ENCODE assay signal across 10 mouse cellular contexts in genomic region chrX:73543340-73543739, GRCm38 (mm10). TPM values are rescaled to one million over a fixed set of nuclear protein-coding genes. Genes with fewer than 3 reads are reported as not detected.
DNase-seq lines count a peak whose midpoint lies in the region; ATAC-seq and TF ChIP-seq lines count a peak whose summit lies in the region.
"Had no signal": no experiment of that assay in that cellular context is flagged by ENCODE, and none has a peak within 500 bp of the region (broad histone marks: within the 10 kb centered on the region; RNA-seq: fewer than 3 reads in every experiment).

No protein-coding gene starts in this region.

- no peak overlapping the region for H3K4me2 ChIP-seq in limb, embryonic 14.5 days (replicated peaks; ENCODE audit: low read depth, low read length, severe bottlenecking)
- H3K4me2 ChIP-seq in forebrain, embryonic 15.5 days (replicated peaks) = no peak overlapping the region
- H3K4me2 ChIP-seq: lung, embryonic 15.5 days; neural tube, embryonic 12.5 days had no signal

- no peak overlapping the region for H3K27ac ChIP-seq in limb, embryonic 14.5 days (replicated peaks; ENCODE audit: low read depth, low read length)
- no peak overlapping the region for H3K27ac ChIP-seq in limb, embryonic 10.5 days
- H3K27ac ChIP-seq in forebrain, embryonic 15.5 days (replicated peaks) = no peak overlapping the region
- H3K27ac ChIP-seq: lung, embryonic 15.5 days; neural tube, embryonic 12.5 days had no signal

- no peaks in the 10 kb centered on the region for H3K4me1 ChIP-seq in limb, embryonic 14.5 days (ENCODE audit: control insufficient read depth, insufficient read depth, low read length)
- no peaks in the 10 kb centered on the region for H3K4me1 ChIP-seq in limb, embryonic 10.5 days
- H3K4me1 ChIP-seq in forebrain, embryonic 15.5 days = no peaks in the 10 kb centered on the region
- H3K4me1 ChIP-seq: lung, embryonic 15.5 days; neural tube, embryonic 12.5 days had no signal

- ATAC-seq in cerebellum, adult (ENCODE audit: insufficient number of reproducible peaks, low FRiP score, low TSS enrichment) = no peak
- no peak for ATAC-seq in limb, embryonic 14.5 days (ENCODE audit: low FRiP score, low read depth)
- ATAC-seq in forebrain, embryonic 15.5 days (replicated peaks) = no peak

- WGBS in limb, embryonic 14.5 days = 66% methylated on average over 3 of the region's 3 CpGs
- 49% methylated on average over 3 of the region's 3 CpGs for WGBS in limb, embryonic 10.5 days
- 61% methylated on average over 3 of the region's 3 CpGs for WGBS in forebrain, embryonic 15.5 days

- DNase-seq in cerebellum, postnatal 10 days = peak; percentile 54 to 57
- DNase-seq in limb, embryonic 14.5 days (ENCODE audit: low spot score) = peak; percentile 6
- DNase-seq in limb, embryonic 10.5 days (ENCODE audit: low spot score) = no peak
- peak; percentile 39 for DNase-seq in embryo, embryonic 10.5 days (ENCODE audit: low spot score)
- peak; percentile 19 for DNase-seq in mesoderm, embryonic 11.5 days (ENCODE audit: low read depth, low spot score)
- no peak for DNase-seq in thymus, postnatal 10 days (ENCODE audit: low spot score in 2 of 2)

- no peaks in the 10 kb centered on the region for H3K9me3 ChIP-seq in limb, embryonic 14.5 days (ENCODE audit: control insufficient read depth, low read length)
- H3K9me3 ChIP-seq in limb, embryonic 10.5 days (replicated peaks) = no peaks in the 10 kb centered on the region
- H3K9me3 ChIP-seq in forebrain, embryonic 15.5 days = no peaks in the 10 kb centered on the region
- H3K9me3 ChIP-seq: lung, embryonic 15.5 days; neural tube, embryonic 12.5 days had no signal

- H3K36me3 ChIP-seq in limb, embryonic 14.5 days (ENCODE audit: control insufficient read depth, insufficient read depth, low read length) = no peaks in the 10 kb centered on the region
- no peaks in the 10 kb centered on the region for H3K36me3 ChIP-seq in limb, embryonic 10.5 days
- H3K36me3 ChIP-seq in forebrain, embryonic 15.5 days = no peaks in the 10 kb centered on the region
- H3K36me3 ChIP-seq: lung, embryonic 15.5 days; neural tube, embryonic 12.5 days had no signal

- no peak overlapping the region for H3K9ac ChIP-seq in limb, embryonic 14.5 days (ENCODE audit: low read depth, low read length, severe bottlenecking)
- H3K9ac ChIP-seq in forebrain, embryonic 15.5 days (replicated peaks) = no peak overlapping the region
- H3K9ac ChIP-seq: lung, embryonic 15.5 days; neural tube, embryonic 12.5 days had no signal

- no peak for TF ChIP-seq POLR2A in limb, embryonic 14.5 days (IDR thresholded peaks at IDR 0.05; ENCODE audit: borderline replicate concordance, extremely low read depth, insufficient read depth, insufficient read length)

- no peaks in the 10 kb centered on the region for H3K27me3 ChIP-seq in limb, embryonic 14.5 days (ENCODE audit: control insufficient read depth, insufficient read depth, low read length)
- H3K27me3 ChIP-seq in limb, embryonic 10.5 days (ENCODE audit: low read depth, poor library complexity, severe bottlenecking) = peaks cover 66% of the 10 kb centered on the region
- H3K27me3 ChIP-seq in forebrain, embryonic 15.5 days = no peaks in the 10 kb centered on the region
- H3K27me3 ChIP-seq: lung, embryonic 15.5 days; neural tube, embryonic 12.5 days had no signal

- H3K4me3 ChIP-seq in limb, embryonic 14.5 days (replicated peaks; ENCODE audit: low read length) = no peak overlapping the region
- no peak overlapping the region for H3K4me3 ChIP-seq in limb, embryonic 10.5 days
- no peak overlapping the region for H3K4me3 ChIP-seq in forebrain, embryonic 15.5 days
- H3K4me3 ChIP-seq: lung, embryonic 15.5 days; neural tube, embryonic 12.5 days had no signal

RNA-seq across cellular contexts. Expression of gene Atp2b3, which starts 40.5 kb away (rescaled TPM):
- polyA plus RNA-seq in limb, embryonic 14.5 days (2012; rRNA removed) = 0.77 and 0.79 TPM in 2 replicates
- polyA plus RNA-seq in limb, embryonic 14.5 days (2014; fragmentation: Nextera tagmentation; extraction: Ambion mirVana) = 0.64 and 0.65 TPM in 2 replicates
- polyA plus RNA-seq in limb, embryonic 10.5 days (2016; fragmentation: Nextera tagmentation; extraction: Ambion mirVana) = 0.05 and 0.06 TPM in 2 replicates
- polyA plus RNA-seq in forebrain, embryonic 15.5 days (2015; fragmentation: Nextera tagmentation; extraction: Ambion mirVana) = 3.7 and 4.4 TPM in 2 replicates

RNA-seq across cellular contexts. Expression of gene Bgn, which starts 59.9 kb away (rescaled TPM):
- 399 and 527 TPM in 2 replicates for polyA plus RNA-seq in limb, embryonic 14.5 days (2012; rRNA removed)
- 223 and 226 TPM in 2 replicates for polyA plus RNA-seq in limb, embryonic 14.5 days (2014; fragmentation: Nextera tagmentation; extraction: Ambion mirVana)
- polyA plus RNA-seq in limb, embryonic 10.5 days (2016; fragmentation: Nextera tagmentation; extraction: Ambion mirVana) = 7.9 and 11.5 TPM in 2 replicates
- 12.8 and 13.4 TPM in 2 replicates for polyA plus RNA-seq in forebrain, embryonic 15.5 days (2015; fragmentation: Nextera tagmentation; extraction: Ambion mirVana)

Comparison
In these comparisons a context has a peak if more than half of its experiments do, and no peak if none do; other contexts are left out.
1. DNase-seq: peak in cerebellum, postnatal 10 days (2 of 2), limb, embryonic 14.5 days (single experiment), embryo, embryonic 10.5 days (single experiment) and mesoderm, embryonic 11.5 days (single experiment); none in limb, embryonic 10.5 days (single experiment) and thymus, postnatal 10 days (0 of 2).
2. RNA of gene Bgn, which starts 59.9 kb away (polyA plus RNA-seq): 223 to 527 TPM in limb, embryonic 14.5 days; 12.8 to 13.4 TPM in forebrain, embryonic 15.5 days and 7.9 to 11.5 TPM in limb, embryonic 10.5 days; every median in the first group is over 10 times any median in the second.